29 mouse cellular contexts compared by ENCODE assay signal in the genomic region with DNA sequence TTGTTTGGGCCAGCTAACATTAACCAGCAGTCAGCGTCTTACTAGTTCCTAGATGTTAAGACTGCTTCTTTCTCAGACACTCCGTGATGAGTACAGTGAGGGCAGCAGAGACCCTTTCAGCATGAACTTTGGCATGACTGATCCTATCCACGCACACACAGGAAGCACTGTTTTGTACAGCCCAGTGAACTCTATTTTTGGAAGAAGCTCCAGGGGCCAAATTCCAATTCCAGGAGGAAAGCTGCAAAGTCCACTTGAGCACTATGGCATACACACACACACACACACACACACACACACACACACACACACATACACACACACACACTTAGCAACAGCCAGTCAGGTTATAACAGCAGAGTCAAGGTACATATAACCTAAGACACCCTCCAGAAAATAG.
DNase-seq lines count a peak whose midpoint lies in the region; ATAC-seq lines count a peak whose summit lies in the region.
"Had no signal": no experiment of that assay in that cellular context is flagged by ENCODE, and none has a peak within 500 bp of the region (broad histone marks: within the 10 kb centered on the region; RNA-seq: fewer than 3 reads in every experiment).

No protein-coding gene starts in this region.

- H3K9ac ChIP-seq in liver, embryonic 13.5 days: no peak overlapping the region
- H3K9ac ChIP-seq in kidney, embryonic 16.5 days (replicated peaks; ENCODE audit: low read length): no peak overlapping the region
- H3K9ac ChIP-seq: embryonic facial prominence, embryonic 13.5 days; forebrain, embryonic 15.5 days; heart, embryonic 12.5 days; hindbrain, embryonic 14.5 days; liver, embryonic 14.5 days; midbrain, embryonic 15.5 days had no signal

- no peaks in the 10 kb centered on the region for H3K4me1 ChIP-seq in liver, embryonic 13.5 days (replicated peaks)
- H3K4me1 ChIP-seq in kidney, embryonic 16.5 days (ENCODE audit: insufficient read depth, low read length): no peaks in the 10 kb centered on the region
- H3K4me1 ChIP-seq: embryonic facial prominence, embryonic 13.5 days; forebrain, embryonic 10.5 days; forebrain, embryonic 15.5 days; midbrain, embryonic 15.5 days had no signal

- no peak overlapping the region for H3K4me2 ChIP-seq in liver, embryonic 13.5 days
- no peak overlapping the region for H3K4me2 ChIP-seq in kidney, embryonic 16.5 days (replicated peaks; ENCODE audit: low read depth, low read length)
- H3K4me2 ChIP-seq: embryonic facial prominence, embryonic 13.5 days; forebrain, embryonic 15.5 days; heart, embryonic 12.5 days; hindbrain, embryonic 14.5 days; midbrain, embryonic 15.5 days had no signal

- no peak overlapping the region for H3K27ac ChIP-seq in liver, embryonic 13.5 days
- H3K27ac ChIP-seq in kidney, embryonic 16.5 days (ENCODE audit: low read length): no peak overlapping the region
- H3K27ac ChIP-seq: embryonic facial prominence, embryonic 13.5 days; forebrain, embryonic 10.5 days; forebrain, embryonic 15.5 days; heart, adult 2 months; hindbrain, embryonic 14.5 days; liver, embryonic 14.5 days; macrophage; midbrain, embryonic 15.5 days; stomach, postnatal 0 days had no signal

- ATAC-seq in liver, embryonic 13.5 days (ENCODE audit: low read depth): 0 out of 2 replicates have a peak, but pooled peaks have one; percentile 29
- peak; percentile 76 for ATAC-seq in kidney, embryonic 16.5 days (ENCODE audit: low FRiP score, low TSS enrichment)
- ATAC-seq in CD4-positive, CD25-positive, alpha-beta regulatory T cell, adult 4 months: no peak
- ATAC-seq: activated CD4-positive, CD25-positive, alpha-beta regulatory T cell, adult 4 months; forebrain, embryonic 15.5 days; lung, postnatal 0 days; midbrain, embryonic 15.5 days had no signal

- 48% methylated on average over 3 of the region's 3 CpGs for WGBS in liver, embryonic 13.5 days (ENCODE audit: insufficient replicate concordance)
- 70% methylated on average over 3 of the region's 3 CpGs for WGBS in kidney, embryonic 16.5 days

- H3K36me3 ChIP-seq in liver, embryonic 13.5 days: no peaks in the 10 kb centered on the region
- no peaks in the 10 kb centered on the region for H3K36me3 ChIP-seq in kidney, embryonic 16.5 days (ENCODE audit: insufficient read depth, low read length)
- H3K36me3 ChIP-seq: embryonic facial prominence, embryonic 13.5 days; forebrain, embryonic 10.5 days; forebrain, embryonic 15.5 days; heart, embryonic 12.5 days; midbrain, embryonic 15.5 days had no signal

- H3K4me3 ChIP-seq in liver, embryonic 13.5 days (replicated peaks): no peak overlapping the region
- no peak overlapping the region for H3K4me3 ChIP-seq in kidney, embryonic 16.5 days (ENCODE audit: low read length)
- H3K4me3 ChIP-seq: embryonic facial prominence, embryonic 13.5 days; forebrain, embryonic 10.5 days; forebrain, embryonic 15.5 days; heart, adult 2 months; heart, embryonic 12.5 days; midbrain, embryonic 15.5 days had no signal

- no peak for DNase-seq in liver, embryonic 13.5 days
- no peak for DNase-seq in liver
- peak; percentile 48 to 70 for DNase-seq in kidney, postnatal 25 days
- peak; percentile 59 for DNase-seq in yolk sac, embryonic 10.5 days (ENCODE audit: low spot score)
- no peak for DNase-seq in left cerebral cortex, postnatal 10 days (ENCODE audit: extremely low spot score in 1 of 2, low spot score in 2 of 2)
- DNase-seq: adrenal gland, adult 2 months; adrenal gland, postnatal 36 days; B cell, adult 2 months; cerebellum, adult 18-20 months; gastrocnemius, postnatal 25 days; heart, adult 2 months; layer of hippocampus, adult 9-11 months; right cerebral cortex, postnatal 25 days; thymus, adult 18-20 months; thymus, postnatal 36 days had no signal

- intact Hi-C loops in left cerebral cortex, postnatal 10 days (cut with DNase I): loop anchor here (10.0 kb wide), 1 partner anchor 369 kb away; no protein-coding TSS in a partner anchor

- no peaks in the 10 kb centered on the region for H3K27me3 ChIP-seq in liver, embryonic 13.5 days
- H3K27me3 ChIP-seq in kidney, embryonic 16.5 days (ENCODE audit: insufficient read depth, low read length): no peaks in the 10 kb centered on the region
- H3K27me3 ChIP-seq: CH12.LX; embryonic facial prominence, embryonic 13.5 days; forebrain, embryonic 15.5 days; heart, embryonic 12.5 days; midbrain, embryonic 15.5 days had no signal

- no peaks in the 10 kb centered on the region for H3K9me3 ChIP-seq in liver, embryonic 13.5 days (replicated peaks)
- no peaks in the 10 kb centered on the region for H3K9me3 ChIP-seq in kidney, embryonic 16.5 days (ENCODE audit: low read length)
- H3K9me3 ChIP-seq: embryonic facial prominence, embryonic 13.5 days; forebrain, embryonic 10.5 days; forebrain, embryonic 15.5 days; heart, embryonic 12.5 days; midbrain, embryonic 15.5 days had no signal

Comparison
In these comparisons a context has a peak if more than half of its experiments do, and no peak if none do; other contexts are left out.
1. DNase-seq: peak in kidney, postnatal 25 days (2 of 2) and yolk sac, embryonic 10.5 days (single experiment); none in liver, embryonic 13.5 days (single experiment), liver (single experiment) and left cerebral cortex, postnatal 10 days (0 of 2).